Mouse (Mus musculus): ENCODE results near the gene Cx3cl1. TPM values are rescaled to one million over a fixed set of nuclear protein-coding genes. Genes with fewer than 3 reads are reported as not detected.

Cx3cl1 gene
- polyA plus RNA-seq, 1 experiment from 2014 or later = 5.2 TPM

DNA sequence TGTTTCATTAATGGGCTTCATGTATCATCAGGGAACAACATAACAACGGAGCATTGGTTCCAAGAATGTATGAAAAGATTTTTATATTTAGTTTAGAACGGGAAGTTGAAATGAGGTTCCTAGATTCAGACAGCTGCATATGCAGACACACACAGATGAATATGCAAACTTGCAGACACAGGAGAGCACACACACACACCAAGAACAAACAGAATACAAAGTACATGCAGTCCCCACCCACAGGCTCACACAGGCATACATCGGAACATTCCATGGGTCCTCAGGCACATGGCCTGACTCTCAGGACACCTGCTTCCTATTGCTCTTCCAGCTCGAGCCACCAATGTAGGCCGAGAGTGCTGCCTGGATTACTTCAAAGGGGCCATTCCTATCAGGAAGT lies 39.0 kb downstream of the Cx3cl1 start:
- Histone ChIP-seq H3K4me2 (ENCODE audit: low read depth, severe bottlenecking) (no peak overlapping the region), H3K4me3 (ENCODE audit: low read depth, low read length) (no peak overlapping the region), H3K36me3 (ENCODE audit: control insufficient read depth, insufficient read depth, low read length) (no peaks in the 10 kb centered on the region), H3K9me3 (ENCODE audit: control insufficient read depth, low read length) (no peaks in the 10 kb centered on the region), H3K27me3 (ENCODE audit: control insufficient read depth, insufficient read depth, low read length) (no peaks in the 10 kb centered on the region), H3K9ac (ENCODE audit: low read length) (no peak overlapping the region), H3K4me1 (ENCODE audit: control insufficient read depth, insufficient read depth, low read length) (no peaks in the 10 kb centered on the region), H3K27ac (replicated peaks; ENCODE audit: low read depth, low read length) (no peak overlapping the region)
- DNase-seq (ENCODE audit: low spot score) (no peak), ATAC-seq (ENCODE audit: insufficient number of reproducible peaks, low FRiP score, low TSS enrichment, low read depth) (no peak)
- 81% methylated on average over 5 of the region's 5 CpGs for WGBS

DNA sequence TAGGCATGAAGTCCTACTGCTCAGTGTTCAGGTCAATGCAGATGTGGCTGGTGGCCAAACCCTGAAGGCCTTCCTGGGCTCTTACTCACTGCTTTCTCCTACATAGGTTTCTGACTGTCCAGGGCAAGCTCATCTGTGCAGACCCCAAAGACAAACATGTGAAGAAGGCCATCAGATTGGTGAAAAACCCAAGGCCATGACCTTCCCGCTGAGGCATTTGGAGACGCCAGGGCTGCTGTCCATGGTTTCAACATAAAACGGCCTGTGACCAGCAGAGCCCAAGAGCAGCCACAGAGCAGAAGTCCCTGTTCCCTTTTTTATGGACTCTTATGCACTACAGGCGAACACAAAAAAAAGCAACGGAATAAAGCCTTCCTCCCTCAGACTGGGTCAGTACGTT lies 39.8 kb downstream of the Cx3cl1 start:
- H3K27me3 ChIP-seq (ENCODE audit: control insufficient read depth, insufficient read depth, low read length) = no peaks in the 10 kb centered on the region
- H3K27ac ChIP-seq (replicated peaks; ENCODE audit: low read depth, low read length) = no peak overlapping the region
- no peak for ATAC-seq (ENCODE audit: insufficient number of reproducible peaks, low FRiP score, low TSS enrichment, low read depth)
- H3K4me3 ChIP-seq (ENCODE audit: low read depth, low read length) = no peak overlapping the region
- 74% methylated on average over 6 of the region's 6 CpGs for WGBS
- H3K4me2 ChIP-seq (ENCODE audit: low read depth, severe bottlenecking) = no peak overlapping the region
- no peak overlapping the region for H3K9ac ChIP-seq (ENCODE audit: low read length)
- H3K9me3 ChIP-seq (ENCODE audit: control insufficient read depth, low read length) = no peaks in the 10 kb centered on the region
- H3K4me1 ChIP-seq (ENCODE audit: control insufficient read depth, insufficient read depth, low read length) = no peaks in the 10 kb centered on the region
- no peaks in the 10 kb centered on the region for H3K36me3 ChIP-seq (ENCODE audit: control insufficient read depth, insufficient read depth, low read length)
- no peak for DNase-seq (ENCODE audit: low spot score)

DNA sequence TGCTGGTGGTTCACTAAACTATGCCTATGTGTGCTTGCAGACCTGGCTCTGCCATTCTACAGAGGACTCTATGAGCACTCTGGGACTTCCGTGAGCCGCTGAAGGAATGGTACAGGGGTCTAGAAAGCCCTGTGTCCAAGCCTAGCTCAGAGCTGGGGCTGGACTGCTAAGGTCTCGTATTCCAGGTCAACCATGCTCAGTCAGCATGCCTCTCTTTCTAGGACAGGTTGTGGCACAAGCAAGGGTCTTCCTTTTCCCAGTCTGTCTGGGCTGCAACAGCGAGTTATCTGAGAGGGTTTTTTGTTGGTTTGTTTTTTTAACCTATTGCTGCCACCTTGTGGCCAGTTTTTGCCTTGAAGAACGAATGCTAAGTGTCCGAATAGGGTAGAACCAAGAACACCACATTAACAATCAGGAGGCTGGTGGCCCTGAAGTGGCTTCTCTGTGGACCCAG lies 40.9 kb downstream of the Cx3cl1 start:
- Histone ChIP-seq H3K4me3 (ENCODE audit: low read depth, low read length) (no peak overlapping the region), H3K9ac (ENCODE audit: low read length) (no peak overlapping the region), H3K4me1 (ENCODE audit: control insufficient read depth, insufficient read depth, low read length) (no peaks in the 10 kb centered on the region), H3K36me3 (ENCODE audit: control insufficient read depth, insufficient read depth, low read length) (no peaks in the 10 kb centered on the region), H3K27me3 (ENCODE audit: control insufficient read depth, insufficient read depth, low read length) (no peaks in the 10 kb centered on the region), H3K9me3 (ENCODE audit: control insufficient read depth, low read length) (no peaks in the 10 kb centered on the region), H3K27ac (replicated peaks; ENCODE audit: low read depth, low read length) (no peak overlapping the region), H3K4me2 (ENCODE audit: low read depth, severe bottlenecking) (no peak overlapping the region)
- 31% methylated on average over 6 of the region's 6 CpGs for WGBS
- ATAC-seq (ENCODE audit: insufficient number of reproducible peaks, low FRiP score, low TSS enrichment, low read depth) = peak; percentile 54; the same call in 1 of the 2 replicates
- DNase-seq (ENCODE audit: low spot score) = peak; percentile 92

DNA sequence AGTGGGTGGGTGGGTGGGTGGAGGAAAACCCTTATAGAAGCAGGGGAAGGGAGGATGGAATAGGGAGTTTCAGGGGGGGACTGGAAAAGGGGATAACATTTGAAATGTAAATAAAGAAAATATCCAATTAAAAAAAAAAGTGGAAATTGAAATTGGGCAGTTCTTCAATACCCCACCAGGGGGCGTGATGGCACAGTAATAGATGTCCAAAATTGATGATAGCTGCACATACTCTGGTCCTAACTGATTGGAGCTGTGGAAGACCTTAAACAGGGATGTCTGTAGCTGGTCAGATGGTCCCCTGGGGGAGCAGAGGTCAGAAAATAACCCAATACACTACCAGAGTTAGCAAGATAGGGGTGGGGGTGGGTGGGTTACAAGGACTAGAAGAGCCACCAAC lies 42.7 kb downstream of the Cx3cl1 start:
- H3K36me3 ChIP-seq (ENCODE audit: control insufficient read depth, insufficient read depth, low read length) = no peaks in the 10 kb centered on the region
- no peak overlapping the region for H3K27ac ChIP-seq (replicated peaks; ENCODE audit: low read depth, low read length)
- no peak overlapping the region for H3K4me3 ChIP-seq (ENCODE audit: low read depth, low read length)
- H3K9me3 ChIP-seq (ENCODE audit: control insufficient read depth, low read length) = no peaks in the 10 kb centered on the region
- no peaks in the 10 kb centered on the region for H3K27me3 ChIP-seq (ENCODE audit: control insufficient read depth, insufficient read depth, low read length)
- H3K4me1 ChIP-seq (ENCODE audit: control insufficient read depth, insufficient read depth, low read length) = no peaks in the 10 kb centered on the region
- DNase-seq (ENCODE audit: low spot score) (peak; percentile 47), ATAC-seq (ENCODE audit: insufficient number of reproducible peaks, low FRiP score, low TSS enrichment, low read depth) (no peak)
- 0% methylated on average over 1 of the region's 1 CpGs for WGBS
- no peak overlapping the region for H3K4me2 ChIP-seq (ENCODE audit: low read depth, severe bottlenecking)
- H3K9ac ChIP-seq (ENCODE audit: low read length) = no peak overlapping the region

DNA sequence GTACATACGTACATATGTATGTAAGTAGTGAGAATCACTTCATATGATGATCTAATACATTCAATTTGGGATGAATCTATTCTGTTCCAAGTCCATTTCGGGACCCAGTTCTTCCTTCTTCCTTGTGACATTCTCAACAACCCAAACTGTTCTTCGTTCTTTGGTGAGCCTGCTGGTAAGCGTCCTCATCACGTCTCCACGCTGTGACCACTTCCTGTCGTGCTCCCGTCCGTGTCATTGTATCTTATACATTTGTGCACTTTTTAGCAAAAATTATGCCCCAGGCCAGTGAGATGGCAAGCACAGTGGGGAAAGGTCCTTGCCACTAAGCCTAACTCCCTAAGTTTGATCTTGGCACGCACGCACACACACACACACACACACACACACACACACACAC lies 46.1 kb downstream of the Cx3cl1 start:
- H3K36me3 ChIP-seq (ENCODE audit: control insufficient read depth, insufficient read depth, low read length) = peaks cover 2% of the 10 kb centered on the region; the same call in 1 of the 2 replicates
- H3K9ac ChIP-seq (ENCODE audit: low read length) = no peak overlapping the region
- H3K4me2 ChIP-seq (ENCODE audit: low read depth, severe bottlenecking) = no peak overlapping the region
- no peaks in the 10 kb centered on the region for H3K4me1 ChIP-seq (ENCODE audit: control insufficient read depth, insufficient read depth, low read length)
- no peak overlapping the region for H3K27ac ChIP-seq (replicated peaks; ENCODE audit: low read depth, low read length)
- H3K27me3 ChIP-seq (ENCODE audit: control insufficient read depth, insufficient read depth, low read length) = no peaks in the 10 kb centered on the region
- H3K9me3 ChIP-seq (ENCODE audit: control insufficient read depth, low read length) = no peaks in the 10 kb centered on the region
- ATAC-seq (ENCODE audit: insufficient number of reproducible peaks, low FRiP score, low TSS enrichment, low read depth) (no peak), DNase-seq (ENCODE audit: low spot score) (no peak)
- 88% methylated on average over 11 of the region's 11 CpGs for WGBS
- no peak overlapping the region for H3K4me3 ChIP-seq (ENCODE audit: low read depth, low read length)

DNA sequence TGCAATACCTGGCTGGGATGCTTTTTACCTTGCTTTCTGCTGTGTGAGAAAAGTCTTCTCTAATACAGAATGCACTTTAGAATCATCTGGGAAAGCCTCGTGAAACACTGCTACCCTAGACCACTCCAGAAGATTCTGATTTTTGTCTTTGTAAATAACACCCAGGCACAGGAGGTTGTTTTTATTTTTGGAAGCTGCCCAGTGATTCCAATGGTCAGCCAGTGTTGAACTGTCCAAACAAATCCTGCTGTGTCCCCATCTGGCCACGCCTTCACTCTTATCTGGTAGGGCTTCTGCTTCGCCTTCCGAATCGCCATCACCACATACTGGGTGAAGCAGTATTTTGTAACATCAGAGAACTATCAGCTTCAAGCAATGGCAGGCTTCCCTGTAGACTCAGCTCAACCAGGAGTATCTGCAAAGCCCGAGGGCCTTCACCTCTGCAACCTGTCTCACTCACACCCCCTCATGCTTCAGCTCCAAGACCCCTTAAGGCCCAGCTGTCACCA lies 47.9 kb downstream of the Cx3cl1 start:
- ATAC-seq (ENCODE audit: insufficient number of reproducible peaks, low FRiP score, low TSS enrichment, low read depth) = no peak
- H3K36me3 ChIP-seq (ENCODE audit: control insufficient read depth, insufficient read depth, low read length) = peaks cover 10% of the 10 kb centered on the region; the same call in 1 of the 2 replicates
- H3K4me2 ChIP-seq (ENCODE audit: low read depth, severe bottlenecking) = no peak overlapping the region
- no peaks in the 10 kb centered on the region for H3K27me3 ChIP-seq (ENCODE audit: control insufficient read depth, insufficient read depth, low read length)
- no peaks in the 10 kb centered on the region for H3K9me3 ChIP-seq (ENCODE audit: control insufficient read depth, low read length)
- no peak overlapping the region for H3K9ac ChIP-seq (ENCODE audit: low read length)
- no peak for DNase-seq (ENCODE audit: low spot score)
- WGBS = 81% methylated on average over 6 of the region's 6 CpGs
- H3K4me3 ChIP-seq (ENCODE audit: low read depth, low read length) = no peak overlapping the region
- H3K27ac ChIP-seq (replicated peaks; ENCODE audit: low read depth, low read length) = no peak overlapping the region
- H3K4me1 ChIP-seq (ENCODE audit: control insufficient read depth, insufficient read depth, low read length) = no peaks in the 10 kb centered on the region

DNA sequence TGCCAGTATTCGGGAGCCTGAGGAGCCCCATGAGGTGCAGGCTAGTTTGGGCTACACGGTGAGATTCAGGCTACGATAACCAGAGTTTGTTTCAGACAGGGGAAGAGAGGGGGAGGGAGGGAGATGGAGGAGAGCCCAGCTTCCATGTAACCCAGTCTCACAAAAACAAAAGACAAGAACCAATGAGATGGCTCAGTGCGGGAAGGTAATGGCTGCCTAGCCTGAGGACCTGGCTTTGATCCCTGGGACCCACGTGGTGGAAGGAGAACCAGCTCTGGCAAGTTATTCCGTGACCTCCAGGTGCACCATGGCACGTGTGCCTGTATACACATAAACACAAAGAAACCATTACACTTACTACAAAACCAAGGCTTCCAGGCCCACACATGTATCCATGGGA lies 48.7 kb downstream of the Cx3cl1 start:
- peaks cover 14% of the 10 kb centered on the region; the same call in 1 of the 2 replicates for H3K36me3 ChIP-seq (ENCODE audit: control insufficient read depth, insufficient read depth, low read length)
- ATAC-seq (ENCODE audit: insufficient number of reproducible peaks, low FRiP score, low TSS enrichment, low read depth) = no peak
- 77% methylated on average over 7 of the region's 7 CpGs for WGBS

DNA sequence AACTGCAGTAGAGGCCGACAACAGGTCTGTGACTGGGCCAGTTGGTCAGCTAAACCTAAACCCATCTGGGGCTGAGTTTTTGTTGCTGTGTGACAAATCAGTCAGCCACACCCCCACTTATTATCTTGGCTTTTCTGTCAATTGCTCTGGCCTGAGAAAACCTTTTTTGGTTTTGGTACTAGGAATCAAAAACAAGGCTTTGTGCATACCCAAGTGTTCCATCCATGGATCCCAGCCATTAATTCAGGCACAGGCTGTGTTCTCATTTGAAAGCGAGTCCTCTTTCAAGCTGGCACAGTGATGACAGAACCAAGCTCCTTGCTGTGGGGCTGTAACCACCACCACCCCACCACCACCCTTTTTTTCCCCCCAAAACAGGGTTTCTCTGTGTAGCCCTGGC lies 49.6 kb downstream of the Cx3cl1 start:
- Histone ChIP-seq H3K36me3 (ENCODE audit: control insufficient read depth, insufficient read depth, low read length) (peaks cover 14% of the 10 kb centered on the region; the same call in 1 of the 2 replicates), H3K9me3 (ENCODE audit: control insufficient read depth, low read length) (no peaks in the 10 kb centered on the region), H3K27ac (replicated peaks; ENCODE audit: low read depth, low read length) (no peak overlapping the region), H3K4me3 (ENCODE audit: low read depth, low read length) (no peak overlapping the region), H3K27me3 (ENCODE audit: control insufficient read depth, insufficient read depth, low read length) (no peaks in the 10 kb centered on the region), H3K4me2 (ENCODE audit: low read depth, severe bottlenecking) (no peak overlapping the region), H3K9ac (ENCODE audit: low read length) (no peak overlapping the region), H3K4me1 (ENCODE audit: control insufficient read depth, insufficient read depth, low read length) (no peaks in the 10 kb centered on the region)
- DNase-seq (ENCODE audit: low spot score) (no peak), ATAC-seq (ENCODE audit: insufficient number of reproducible peaks, low FRiP score, low TSS enrichment, low read depth) (no peak)
- 92% methylated on average over 2 of the region's 2 CpGs for WGBS

More for the DNA sequence above, 48.7 kb downstream of the Cx3cl1 start:
- H3K27me3 ChIP-seq (ENCODE audit: control insufficient read depth, insufficient read depth, low read length) = no peaks in the 10 kb centered on the region
- no peak overlapping the region for H3K9ac ChIP-seq (ENCODE audit: low read length)
- no peak for DNase-seq (ENCODE audit: low spot score)
- no peaks in the 10 kb centered on the region for H3K9me3 ChIP-seq (ENCODE audit: control insufficient read depth, low read length)
- H3K4me2 ChIP-seq (ENCODE audit: low read depth, severe bottlenecking) = no peak overlapping the region
- H3K4me3 ChIP-seq (ENCODE audit: low read depth, low read length) = no peak overlapping the region
- no peaks in the 10 kb centered on the region for H3K4me1 ChIP-seq (ENCODE audit: control insufficient read depth, insufficient read depth, low read length)
- H3K27ac ChIP-seq (replicated peaks; ENCODE audit: low read depth, low read length) = no peak overlapping the region

Data from limb, embryonic 11.5 days (tissue).